Mouse (Mus musculus): ENCODE results near the gene Prox1.

- TF ChIP-seq CTCF (IDR thresholded peaks at IDR 0.05; ENCODE audit: borderline replicate concordance, control insufficient read depth, extremely low read depth, insufficient read depth, low read length, poor library complexity) (no peak), POLR2A (IDR thresholded peaks at IDR 0.05; ENCODE audit: control insufficient read depth, extremely low read depth, insufficient read depth, low read length, poor library complexity) (no peak)
These were observed 13.1 kb upstream of the Prox1 start for GRCm38 (mm10) chr1:190183574-190183973.
